Mouse (Mus musculus) left cerebral cortex, postnatal 14 days (tissue): ENCODE data around the gene Thrb. TPM values are rescaled to one million over a fixed set of nuclear protein-coding genes. Genes with fewer than 3 reads are reported as not detected.

Experiments used
- DNase-seq, 2 experiments: peaks; one replicate each; pipeline ENCODE4 v3.0.0; 2021 to 2022; ENCODE audit warnings: low spot score in 2 of 2, mixed read lengths in 1 of 2
- intact Hi-C: fragments of 180-260 bp; cut with DNase I; formaldehyde crosslinking; loops from one replicate; pipeline ENCODE4 v1.15.1; 2025
- total RNA-seq, 2 experiments: library from RNA; stranded (reverse); gene quantifications; 2 replicates each; pipeline ENCODE4 v1.2.3; 2021

Thrb gene
- total RNA-seq, 2 experiments from 2014 or later: 60.1 to 75.9 TPM

DNA sequence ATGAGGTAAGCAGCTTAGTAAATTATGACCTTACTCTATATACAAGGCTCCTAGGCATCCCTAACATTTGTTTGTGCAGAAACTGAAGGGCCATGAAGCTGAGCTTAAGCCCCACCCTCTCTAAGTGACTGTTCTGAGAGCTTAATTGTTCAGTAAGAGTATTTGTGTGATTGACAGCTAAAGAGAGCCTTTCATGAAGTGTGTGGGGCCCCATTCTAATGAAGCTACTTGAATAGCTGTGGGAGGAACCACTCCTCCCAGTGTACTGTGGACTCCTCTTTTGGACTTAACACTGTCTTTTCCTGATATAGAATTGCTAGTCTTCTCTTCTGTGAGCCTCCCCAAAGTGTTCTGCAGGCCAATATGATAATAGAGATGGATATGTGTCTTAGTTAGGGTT lies 88.9 kb downstream of the Thrb start:
- DNase-seq: no peak
- intact Hi-C loops: no loop called here

GRCm38 (mm10) chr14:17751911-17752310 lies 91.8 kb downstream of the Thrb start:
- DNase-seq: no peak
- intact Hi-C loops: no loop called here

- intact Hi-C loops: no loop called here
- DNase-seq: no peak
Measured at GRCm38 (mm10) chr14:17753429-17753828, 93.4 kb downstream of the Thrb start.

GRCm38 (mm10) chr14:17756732-17757131 lies 96.7 kb downstream of the Thrb start:
- DNase-seq: no peak
- intact Hi-C loops: no loop called here

GRCm38 (mm10) chr14:17767987-17768386 lies 107.9 kb downstream of the Thrb start:
- DNase-seq: no peak
- intact Hi-C loops: no loop called here

GRCm38 (mm10) chr14:17774404-17774803 lies 114.3 kb downstream of the Thrb start:
- no peak for DNase-seq
- intact Hi-C loops: no loop called here

- intact Hi-C loops: no loop called here
- DNase-seq: no peak
Measured at GRCm38 (mm10) chr14:17781921-17782320, 121.9 kb downstream of the Thrb start.

- intact Hi-C loops: no loop called here
- no peak for DNase-seq
Measured at GRCm38 (mm10) chr14:17784207-17784806, 124.2 kb downstream of the Thrb start.

DNA sequence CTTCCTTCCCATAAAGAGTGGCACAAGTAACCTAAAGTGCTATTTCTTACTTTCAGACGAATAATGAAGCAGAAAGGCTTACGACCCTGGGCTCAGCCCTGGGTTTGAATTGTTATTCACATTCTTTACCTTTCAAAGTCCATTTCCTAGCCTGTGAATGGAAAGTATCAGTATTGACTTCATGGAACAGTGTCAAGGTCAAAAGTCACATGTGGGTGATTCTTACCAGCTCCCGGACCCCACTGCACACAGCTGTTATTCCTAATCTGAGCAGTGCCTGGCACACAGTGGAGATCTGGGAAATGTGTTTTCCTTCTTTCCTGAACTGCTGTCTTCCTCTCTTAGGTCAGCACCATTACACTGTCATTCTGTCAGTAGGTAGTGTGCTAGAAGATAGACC lies 125.3 kb downstream of the Thrb start:
- DNase-seq: no peak
- intact Hi-C loops: no loop called here

DNA sequence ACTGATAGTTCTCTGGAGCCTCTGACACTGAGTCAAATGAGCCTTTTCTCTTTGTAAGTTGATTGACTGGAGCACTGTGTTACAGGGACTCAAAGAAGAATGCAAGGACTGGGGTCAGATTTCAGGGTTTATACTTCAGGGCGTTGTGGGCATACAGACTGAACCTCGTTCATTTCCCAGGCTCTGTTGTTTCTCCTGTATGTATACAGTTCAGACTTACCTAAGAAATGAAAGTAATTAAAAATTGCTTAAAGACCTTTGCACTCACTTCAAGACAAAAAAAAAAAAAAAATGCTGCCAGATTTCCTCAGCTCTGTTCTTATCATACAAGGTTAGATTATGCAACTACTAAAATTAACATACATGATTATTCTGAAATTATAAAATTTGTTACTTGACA lies 126.2 kb downstream of the Thrb start:
- no peak for DNase-seq
- intact Hi-C loops: no loop called here

DNA sequence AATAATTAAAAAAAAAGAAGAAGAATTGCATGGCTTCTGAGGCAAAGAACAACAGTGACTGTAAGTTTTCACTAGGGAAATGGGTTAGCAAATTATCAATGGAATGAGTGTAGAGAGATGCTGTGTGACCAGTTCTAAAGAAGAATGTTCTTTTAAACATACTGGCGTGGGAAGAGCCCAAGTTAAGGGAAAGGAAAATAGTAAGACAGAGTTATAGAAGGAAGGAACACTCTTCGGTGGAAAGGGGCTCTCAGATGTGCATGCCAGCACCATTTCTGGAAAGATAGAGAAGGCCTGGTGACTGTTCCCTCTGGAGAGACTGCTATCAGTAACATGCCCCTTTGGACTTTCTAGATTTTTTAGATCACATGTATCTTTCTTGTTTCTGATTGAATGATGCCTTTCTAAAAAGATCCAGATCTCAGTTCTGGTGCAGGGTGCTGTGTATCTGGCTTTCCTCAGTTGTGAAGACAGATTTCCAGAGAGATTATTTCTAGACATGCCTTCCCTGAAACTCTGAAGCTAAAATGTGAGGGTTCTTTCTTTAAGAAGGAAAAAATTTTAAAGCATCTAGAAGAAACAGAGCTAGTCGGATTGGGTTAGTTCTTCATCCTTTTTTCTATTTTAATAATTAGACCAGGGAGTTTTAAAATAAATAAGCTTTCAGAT lies 144.0 kb downstream of the Thrb start:
- intact Hi-C loops: no loop called here

DNA sequence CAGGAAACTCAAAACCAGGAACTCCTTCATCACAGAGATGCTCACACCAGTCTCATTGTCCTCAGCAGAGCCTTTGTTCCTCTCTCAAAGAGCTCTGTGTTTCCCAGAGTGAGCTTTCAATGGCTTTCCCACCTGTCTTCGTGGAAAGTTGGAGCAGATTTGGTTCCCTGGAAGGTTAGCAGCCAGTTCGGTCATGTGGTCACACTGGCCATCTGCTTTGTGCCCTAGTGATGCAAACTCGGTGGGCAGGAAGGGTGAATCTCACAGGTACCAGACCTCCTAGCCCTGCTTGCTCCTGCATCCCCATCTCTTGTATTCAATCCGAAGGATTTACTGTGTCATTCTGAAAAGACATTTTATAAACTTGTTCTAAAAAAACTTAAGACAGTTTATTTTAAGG lies 151.0 kb downstream of the Thrb start:
- no peak for DNase-seq
- intact Hi-C loops: no loop called here

More for the DNA sequence above, 144.0 kb downstream of the Thrb start:
- DNase-seq: peak in 1 of 2 experiments; percentile 17

GRCm38 (mm10) chr14:17812414-17812813 lies 152.4 kb downstream of the Thrb start:
- DNase-seq: no peak
- intact Hi-C loops: no loop called here

DNA sequence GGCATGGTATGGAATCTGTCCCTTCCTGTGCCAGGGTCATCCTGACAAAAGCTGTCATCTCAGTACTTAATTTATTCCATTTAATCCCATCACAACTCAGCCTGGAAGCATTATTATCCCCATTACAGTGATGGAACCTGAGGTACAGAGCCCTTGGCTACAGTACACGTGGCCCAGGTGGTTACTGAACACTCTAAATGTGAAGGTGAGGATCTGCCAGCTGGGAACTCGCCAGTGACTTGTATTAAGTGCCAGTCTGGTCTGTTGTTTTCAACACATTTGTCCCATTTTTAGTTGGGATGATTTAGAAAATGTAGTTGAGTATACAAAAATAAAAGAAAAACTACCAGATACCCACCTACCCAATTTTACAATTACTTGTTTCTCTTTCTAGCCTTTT lies 155.0 kb downstream of the Thrb start:
- intact Hi-C loops: no loop called here
- no peak for DNase-seq

DNA sequence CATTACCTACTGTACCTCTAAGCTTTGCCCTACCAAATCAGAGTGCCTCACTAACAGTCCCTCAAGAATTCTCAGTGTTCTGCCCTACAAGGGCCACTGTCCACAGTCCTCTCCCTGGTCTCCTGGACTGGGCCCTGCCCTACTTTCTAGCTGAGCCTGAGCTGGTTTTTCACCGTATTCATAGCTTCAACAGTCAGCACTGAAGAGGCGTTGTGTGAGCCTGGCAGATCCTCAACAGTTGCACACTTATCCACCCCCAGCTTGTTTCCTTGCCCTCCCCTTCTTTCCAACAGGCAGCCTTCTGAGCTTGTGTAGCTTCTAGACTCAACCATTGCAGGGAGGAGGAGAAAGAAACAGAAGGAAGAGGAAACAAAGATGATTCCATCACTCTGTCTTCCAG lies 158.0 kb downstream of the Thrb start:
- peak; percentile 53 to 71 for DNase-seq
- intact Hi-C loops: no loop called here

DNA sequence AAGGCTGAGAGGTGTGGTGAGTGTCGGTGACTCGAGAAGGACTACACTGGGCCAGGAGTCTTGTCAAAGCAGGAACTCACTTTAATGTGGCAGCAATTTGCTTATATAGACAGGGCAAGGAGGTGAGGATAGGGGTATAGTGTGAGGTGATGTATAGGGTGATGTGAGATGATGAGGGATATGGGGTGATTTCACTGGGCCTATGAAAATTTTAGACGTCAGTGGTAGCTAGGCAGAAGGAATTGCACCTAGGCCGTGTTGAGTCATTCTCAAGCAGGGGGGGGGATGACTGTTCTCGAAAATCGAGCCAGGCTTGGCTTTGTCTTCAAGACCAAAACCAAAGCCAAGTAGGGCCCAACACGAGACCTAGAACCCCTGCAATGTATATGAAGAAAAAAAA lies 162.7 kb downstream of the Thrb start:
- intact Hi-C loops: no loop called here
- peak in 1 of 2 experiments; percentile 11 for DNase-seq

DNA sequence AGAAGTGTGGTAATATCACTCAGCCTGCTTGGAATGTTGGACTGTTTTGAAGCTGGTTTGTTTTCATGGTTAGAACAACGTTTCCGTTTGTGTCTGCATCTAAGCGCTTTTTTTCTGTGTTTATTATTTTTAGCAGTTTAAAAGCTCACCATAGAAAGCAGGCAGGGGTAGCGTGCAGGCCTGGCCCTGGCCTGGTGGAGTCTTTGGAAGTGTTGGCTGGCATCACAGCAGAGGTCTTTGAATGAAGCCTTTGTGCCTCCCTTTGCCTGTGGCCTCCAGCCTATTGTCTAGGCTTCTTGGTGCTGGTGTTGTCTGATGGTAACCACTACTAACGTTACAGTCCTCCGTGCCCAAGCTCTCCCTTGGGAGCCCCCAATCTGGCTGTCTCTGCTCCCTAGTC lies 167.3 kb downstream of the Thrb start:
- no peak for DNase-seq
- intact Hi-C loops: no loop called here

GRCm38 (mm10) chr14:17835738-17836137 lies 175.7 kb downstream of the Thrb start:
- intact Hi-C loops: no loop called here
- peak in 1 of 2 experiments; percentile 9 for DNase-seq

DNA sequence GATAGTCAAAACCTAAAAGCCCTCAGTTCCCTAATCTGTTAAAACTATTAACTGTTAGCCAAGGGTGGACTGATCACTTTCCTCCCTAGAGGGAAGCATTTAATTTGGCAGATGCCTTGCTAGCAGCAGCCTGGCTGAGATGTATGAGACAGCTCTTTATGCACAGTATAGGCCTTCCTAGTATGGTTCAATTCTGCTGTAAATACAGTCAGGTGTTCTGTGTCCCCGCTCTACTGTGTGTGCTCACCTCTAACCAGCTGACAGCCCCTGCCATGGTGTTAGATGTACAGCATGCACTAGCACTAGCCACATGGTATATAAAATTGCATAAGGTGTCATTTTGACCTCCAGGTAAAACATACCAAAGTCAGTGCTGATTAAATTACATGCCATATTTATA lies 176.7 kb downstream of the Thrb start:
- intact Hi-C loops: no loop called here
- no peak for DNase-seq

DNA sequence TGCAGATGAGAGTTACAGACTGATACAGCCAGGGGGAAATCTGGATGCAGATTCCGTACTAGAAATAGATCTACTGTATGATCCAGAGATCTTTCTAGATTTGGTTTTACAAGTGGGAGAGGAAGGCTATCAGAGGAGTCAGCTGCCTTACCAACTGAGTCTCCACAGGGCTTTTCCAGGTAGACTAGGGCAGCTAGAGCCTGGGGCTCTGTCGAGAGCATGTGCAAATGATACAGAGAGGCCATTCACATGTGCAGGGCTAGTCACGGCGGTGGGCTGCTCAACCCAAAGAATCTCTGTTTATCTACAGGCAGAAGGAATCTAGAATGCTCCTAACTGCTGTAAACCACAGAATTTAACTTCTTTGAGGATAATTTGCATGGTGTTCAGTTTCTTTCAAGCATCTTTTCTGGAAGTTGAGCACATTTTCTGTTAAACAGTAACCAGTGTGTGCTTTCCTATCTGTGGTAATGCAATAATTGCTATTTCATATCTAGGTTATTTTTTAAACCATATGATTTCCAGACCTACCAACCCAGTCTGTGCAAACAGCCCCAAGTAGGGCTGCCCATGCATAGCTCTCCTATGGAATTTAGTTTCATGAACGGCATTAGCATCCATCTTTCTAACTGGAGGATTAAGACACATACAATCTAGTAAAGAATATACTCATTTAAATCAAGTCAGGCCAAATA lies 185.1 kb downstream of the Thrb start:
- DNase-seq: no peak
- intact Hi-C loops: no loop called here

GRCm38 (mm10) chr14:17845871-17846270 lies 185.8 kb downstream of the Thrb start:
- DNase-seq: no peak
- intact Hi-C loops: no loop called here
